Mouse (Mus musculus) neural tube, embryonic 11.5 days (tissue): ENCODE measurements around the gene Siah3. TPM values are rescaled to one million over a fixed set of nuclear protein-coding genes. Genes with fewer than 3 reads are reported as not detected.

ENCODE experiments used
- ATAC-seq: fragments of 200-750 bp; cut with Nextera tagmentation; 2 replicates; pipeline ENCODE4 v1.8.0; 2017; ENCODE audit warnings: moderate number of reproducible peaks, mild to moderate bottlenecking, moderate TSS enrichment, moderate library complexity; ENCODE audit not compliant: insufficient read depth, low FRiP score, low TSS enrichment
- DNase-seq: peaks from one replicate; pipeline ENCODE4 v3.0.0-alpha.2; 2015; ENCODE audit warnings: low spot score
- H3K27ac ChIP-seq: fragments of 300-500 bp; sonication (generic); 2 replicates; pipeline ENCODE4 v1.5.1; 2014; ENCODE audit warnings: low read depth, mild to moderate bottlenecking, low read length
- H3K27me3 ChIP-seq: fragments of 300-500 bp; sonication (generic); 2 replicates; pipeline ENCODE4 v1.6.1; 2014; ENCODE audit warnings: mild to moderate bottlenecking, low read length, mixed read lengths; ENCODE audit not compliant: control insufficient read depth, insufficient read depth
- H3K36me3 ChIP-seq: fragments of 300-500 bp; sonication (generic); 2 replicates; pipeline ENCODE4 v1.6.1; 2014; ENCODE audit warnings: mild to moderate bottlenecking, low read length, moderate library complexity, mixed read lengths; ENCODE audit not compliant: control insufficient read depth, insufficient read depth
- H3K4me1 ChIP-seq: fragments of 300-500 bp; sonication (generic); 2 replicates; pipeline ENCODE4 v1.6.1; 2014; ENCODE audit warnings: low read length, mixed read lengths; ENCODE audit not compliant: control insufficient read depth, insufficient read depth
- H3K4me2 ChIP-seq: fragments of 300-500 bp; sonication (generic); 2 replicates; pipeline ENCODE4 v1.6.1; 2014; ENCODE audit warnings: low read depth, mild to moderate bottlenecking, moderate library complexity
- H3K4me3 ChIP-seq: fragments of 300-500 bp; sonication (generic); 2 replicates; pipeline ENCODE4 v1.5.1; 2014; ENCODE audit warnings: low read depth, low read length
- H3K9ac ChIP-seq: fragments of 300-500 bp; sonication (generic); 2 replicates; pipeline ENCODE4 v1.6.1; 2014; ENCODE audit warnings: mild to moderate bottlenecking, low read length
- H3K9me3 ChIP-seq: fragments of 300-500 bp; sonication (generic); 2 replicates; pipeline ENCODE4 v1.6.1; 2016; ENCODE audit warnings: low read length; ENCODE audit not compliant: control insufficient read depth
- WGBS: fragments of 180-500 bp; shearing (Covaris S2); extraction: QIAGEN DNeasy Blood & Tissue Kit; methylation state at CpG from one replicate; pipeline ENCODE4 v1.1.7; 2014; 5-methylcytosine and 5-hydroxymethylcytosine counted together
- polyA plus RNA-seq: library from polyadenylated mRNA; unstranded; fragments of >200 nt; fragmentation: Nextera tagmentation; extraction: Ambion mirVana; gene quantifications from 2 replicates; pipeline ENCODE4 v1.2.1, GENCODE M21; 2014

Gene Siah3
- polyA plus RNA-seq, 1 experiment from 2014 or later, result 6.3 TPM

DNA sequence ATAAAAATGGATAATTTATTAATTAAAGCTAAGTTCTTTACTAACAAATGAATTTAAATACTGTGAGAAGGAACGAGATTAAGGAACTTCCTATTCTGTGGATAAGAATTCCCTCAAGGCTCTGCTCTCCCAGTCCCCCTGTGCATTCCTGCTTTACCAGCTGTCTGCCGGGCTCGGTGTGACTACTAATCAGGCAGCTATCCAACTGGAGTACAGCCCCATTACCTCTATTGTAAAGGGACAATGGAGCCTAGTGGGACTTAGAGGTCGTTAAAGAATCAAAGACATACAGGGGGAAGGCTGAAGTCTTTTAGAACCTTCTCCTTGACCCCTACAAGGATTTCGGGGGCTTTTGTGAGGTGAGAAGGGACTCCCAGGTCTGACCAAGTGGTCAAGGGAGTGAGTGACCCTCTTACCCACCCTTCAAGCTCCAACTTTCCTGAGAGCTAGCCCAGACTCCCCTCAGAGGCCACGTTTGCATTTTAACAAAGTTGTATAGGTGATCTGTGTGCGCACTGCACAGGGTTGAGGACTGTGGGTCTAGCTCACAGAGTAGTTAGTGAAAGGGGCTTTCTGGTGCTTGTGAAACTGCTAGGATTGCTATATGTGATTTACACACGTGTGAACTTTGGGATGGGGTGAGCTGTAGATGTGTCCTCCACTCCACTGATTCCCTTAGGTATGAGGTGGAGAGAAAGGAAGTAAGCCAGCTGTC lies 49.5 kb downstream of the Siah3 start:
- ATAC-seq (peak; percentile 76), DNase-seq (peak; percentile 52)
- H3K36me3 ChIP-seq, result no peaks in the 10 kb centered on the region
- H3K4me2 ChIP-seq, result no peak overlapping the region
- peak overlapping the region; percentile 47; the same call in 1 of the 2 replicates for H3K27ac ChIP-seq
- WGBS, result 22% methylated on average over 8 of the region's 8 CpGs
- no peaks in the 10 kb centered on the region for H3K9me3 ChIP-seq
- H3K4me3 ChIP-seq, result no peak overlapping the region
- no peak overlapping the region for H3K9ac ChIP-seq
- H3K4me1 ChIP-seq, result peaks cover 5% of the 10 kb centered on the region; the same call in 1 of the 2 replicates
- H3K27me3 ChIP-seq, result no peaks in the 10 kb centered on the region

- H3K9me3 ChIP-seq, result no peaks in the 10 kb centered on the region
- peaks cover 5% of the 10 kb centered on the region; the same call in 1 of the 2 replicates for H3K4me1 ChIP-seq
- no peak overlapping the region for H3K4me3 ChIP-seq
- DNase-seq (no peak), ATAC-seq (no peak)
- WGBS, result 88% methylated on average over 3 of the region's 3 CpGs
- H3K27me3 ChIP-seq, result no peaks in the 10 kb centered on the region
- H3K36me3 ChIP-seq, result no peaks in the 10 kb centered on the region
- H3K27ac ChIP-seq, result no peak overlapping the region
- no peak overlapping the region for H3K9ac ChIP-seq
- no peak overlapping the region for H3K4me2 ChIP-seq
Observed at GRCm38 (mm10) chr14:75506246-75506645, 50.5 kb downstream of the Siah3 start.

DNA sequence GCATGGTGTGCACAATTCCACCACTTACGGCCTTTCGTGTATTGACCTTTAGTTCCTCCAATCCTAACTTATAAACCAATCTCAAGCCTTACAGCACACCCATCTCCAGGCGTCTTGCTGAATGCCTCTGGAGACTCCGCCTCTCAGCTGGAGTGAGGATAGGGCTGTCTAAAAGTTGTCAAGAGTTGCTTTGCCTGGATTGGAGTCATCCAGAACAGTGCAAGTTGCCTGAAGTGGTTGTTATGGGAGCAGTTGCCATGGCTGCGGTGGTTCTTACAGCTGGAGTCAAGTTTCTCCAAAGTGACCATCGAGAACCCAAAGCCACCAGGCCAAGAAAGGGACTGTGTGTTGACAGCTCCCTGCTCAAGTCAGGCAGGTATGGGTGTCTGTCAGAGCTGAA lies 54.3 kb downstream of the Siah3 start:
- no peak for ATAC-seq
- H3K36me3 ChIP-seq, result no peaks in the 10 kb centered on the region
- H3K27ac ChIP-seq, result no peak overlapping the region
- no peak overlapping the region for H3K4me3 ChIP-seq
- H3K9ac ChIP-seq, result no peak overlapping the region
- 82% methylated on average over 6 of the region's 6 CpGs for WGBS
- H3K9me3 ChIP-seq, result no peaks in the 10 kb centered on the region
- H3K4me1 ChIP-seq, result peaks cover 5% of the 10 kb centered on the region; the same call in 1 of the 2 replicates
- DNase-seq, result no peak
- H3K27me3 ChIP-seq, result no peaks in the 10 kb centered on the region
- no peak overlapping the region for H3K4me2 ChIP-seq

DNA sequence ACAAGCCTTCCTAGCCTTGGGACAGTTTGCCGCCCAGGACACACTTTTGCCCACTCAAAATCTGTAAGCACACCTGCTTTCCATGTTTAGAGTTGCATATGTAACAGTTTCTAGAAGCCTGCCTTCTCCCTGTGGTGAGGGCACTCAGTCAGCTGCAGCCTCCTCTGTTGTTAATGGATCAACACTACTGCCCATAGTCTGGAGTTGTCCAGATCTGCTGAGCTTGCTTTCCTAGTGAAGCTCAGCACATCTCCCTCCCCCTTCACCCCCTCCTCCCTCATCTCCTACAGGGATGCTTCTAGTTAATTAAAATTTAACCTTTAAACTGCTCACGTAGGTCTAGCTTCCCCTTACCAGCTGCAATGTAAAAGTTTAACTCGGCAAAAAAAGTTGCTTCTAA lies 57.2 kb downstream of the Siah3 start:
- H3K4me1 ChIP-seq, result no peaks in the 10 kb centered on the region
- 62% methylated on average over 3 of the region's 3 CpGs for WGBS

GRCm38 (mm10) chr14:75516161-75516560 lies 60.4 kb downstream of the Siah3 start:
- no peaks in the 10 kb centered on the region for H3K9me3 ChIP-seq
- no peaks in the 10 kb centered on the region for H3K4me1 ChIP-seq
- no peak overlapping the region for H3K4me2 ChIP-seq
- H3K4me3 ChIP-seq, result no peak overlapping the region
- 92% methylated on average over 3 of the region's 3 CpGs for WGBS
- no peaks in the 10 kb centered on the region for H3K36me3 ChIP-seq
- ATAC-seq, result no peak
- no peak overlapping the region for H3K27ac ChIP-seq
- no peaks in the 10 kb centered on the region for H3K27me3 ChIP-seq
- H3K9ac ChIP-seq, result no peak overlapping the region
- no peak for DNase-seq

More for the DNA sequence above, 57.2 kb downstream of the Siah3 start:
- no peak overlapping the region for H3K27ac ChIP-seq
- no peak for DNase-seq
- no peaks in the 10 kb centered on the region for H3K9me3 ChIP-seq
- no peaks in the 10 kb centered on the region for H3K27me3 ChIP-seq
- no peak overlapping the region for H3K4me2 ChIP-seq
- no peak overlapping the region for H3K4me3 ChIP-seq
- ATAC-seq, result no peak
- H3K36me3 ChIP-seq, result no peaks in the 10 kb centered on the region
- no peak overlapping the region for H3K9ac ChIP-seq

DNA sequence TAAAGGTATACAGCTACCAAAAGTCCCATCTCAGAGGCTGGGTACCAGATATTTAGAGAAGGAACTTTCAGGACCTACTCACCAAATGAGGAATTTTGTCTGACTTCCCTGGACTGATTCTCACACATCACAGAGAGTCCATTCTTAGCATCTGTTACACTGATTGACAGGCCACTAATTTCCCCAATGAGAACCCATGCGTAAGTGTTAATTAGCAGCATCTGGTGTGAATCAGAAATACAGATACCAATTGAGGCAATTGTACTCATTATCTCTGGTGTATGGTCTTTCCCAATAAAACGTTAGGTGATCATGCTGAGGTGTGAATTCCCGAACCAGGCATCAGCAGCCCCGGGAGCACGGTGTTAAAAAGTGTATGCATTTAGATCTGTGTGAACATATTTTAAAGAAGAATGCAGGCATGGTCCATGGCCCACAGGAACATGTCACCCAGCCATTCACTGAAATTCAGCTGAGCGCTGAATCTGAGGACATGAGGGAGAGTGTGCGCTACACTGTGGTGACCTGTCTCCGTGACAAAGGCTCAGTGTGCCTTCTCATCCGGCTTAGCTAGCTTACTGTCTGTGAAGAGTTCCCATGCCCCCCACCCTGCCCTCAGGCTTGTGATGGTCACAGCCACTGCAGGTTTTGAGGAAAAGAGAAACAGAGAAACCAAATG lies 61.3 kb downstream of the Siah3 start:
- WGBS, result 77% methylated on average over 9 of the region's 9 CpGs
- no peak overlapping the region for H3K27ac ChIP-seq
- H3K4me1 ChIP-seq, result no peaks in the 10 kb centered on the region
- no peaks in the 10 kb centered on the region for H3K9me3 ChIP-seq
- no peaks in the 10 kb centered on the region for H3K27me3 ChIP-seq
- DNase-seq, result no peak
- H3K36me3 ChIP-seq, result no peaks in the 10 kb centered on the region
- no peak for ATAC-seq
- no peak overlapping the region for H3K4me3 ChIP-seq
- no peak overlapping the region for H3K4me2 ChIP-seq
- H3K9ac ChIP-seq, result no peak overlapping the region

- Histone ChIP-seq H3K27ac (no peak overlapping the region), H3K4me2 (no peak overlapping the region), H3K36me3 (no peaks in the 10 kb centered on the region), H3K4me3 (no peak overlapping the region), H3K27me3 (no peaks in the 10 kb centered on the region), H3K9me3 (no peaks in the 10 kb centered on the region), H3K9ac (no peak overlapping the region), H3K4me1 (no peaks in the 10 kb centered on the region)
- no peak for DNase-seq
- WGBS, result 83% methylated on average over 15 of the region's 15 CpGs
- no peak for ATAC-seq
Observed at GRCm38 (mm10) chr14:75518196-75518887, 62.6 kb downstream of the Siah3 start.

GRCm38 (mm10) chr14:75518899-75519298 lies 63.1 kb downstream of the Siah3 start:
- H3K4me1 ChIP-seq, result no peaks in the 10 kb centered on the region
- H3K36me3 ChIP-seq, result no peaks in the 10 kb centered on the region
- no peak for DNase-seq
- no peak overlapping the region for H3K27ac ChIP-seq
- H3K4me3 ChIP-seq, result no peak overlapping the region
- no peak overlapping the region for H3K4me2 ChIP-seq
- H3K9ac ChIP-seq, result no peak overlapping the region
- no peak for ATAC-seq
- no peaks in the 10 kb centered on the region for H3K27me3 ChIP-seq
- 89% methylated on average over 6 of the region's 6 CpGs for WGBS
- H3K9me3 ChIP-seq, result no peaks in the 10 kb centered on the region
